Mouse (Mus musculus): ENCODE measurements around the gene Gtf2h3.
"Not testable (repeated sequence)": the region's sequence is repeated elsewhere in the genome, so short reads cannot be mapped to it uniquely, and the experiment has no call there.

Gtf2h3 gene

GRCm38 (mm10) chr5:124575467-124575866, 3.5 kb upstream of the Gtf2h3 start:
- no peak for DNase-seq

- peak in 1 of 2 experiments; percentile 8 for DNase-seq
Observed at GRCm38 (mm10) chr5:124582515-124582914, 3.6 kb downstream of the Gtf2h3 start.

DNA sequence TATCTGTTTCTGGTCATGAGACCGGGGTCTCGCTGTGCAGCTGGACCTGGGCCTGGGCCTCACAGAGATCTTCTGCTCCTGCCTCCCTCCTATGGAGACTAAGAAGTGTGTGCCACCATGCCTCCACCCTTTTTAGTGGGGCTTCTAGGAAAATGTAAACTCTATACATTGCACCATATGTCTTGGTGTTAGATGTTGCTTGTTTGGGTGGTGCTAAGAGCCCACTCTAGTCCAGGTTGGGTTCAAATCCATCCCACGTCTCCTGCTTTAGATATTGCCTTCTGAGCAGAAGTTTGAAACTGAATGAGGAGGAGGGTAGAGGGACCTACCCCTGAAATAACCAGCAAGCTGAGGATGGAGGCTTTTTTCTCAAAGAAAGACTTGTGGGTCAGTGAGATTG, 13.8 kb downstream of the Gtf2h3 start:
- no peak for DNase-seq

DNA sequence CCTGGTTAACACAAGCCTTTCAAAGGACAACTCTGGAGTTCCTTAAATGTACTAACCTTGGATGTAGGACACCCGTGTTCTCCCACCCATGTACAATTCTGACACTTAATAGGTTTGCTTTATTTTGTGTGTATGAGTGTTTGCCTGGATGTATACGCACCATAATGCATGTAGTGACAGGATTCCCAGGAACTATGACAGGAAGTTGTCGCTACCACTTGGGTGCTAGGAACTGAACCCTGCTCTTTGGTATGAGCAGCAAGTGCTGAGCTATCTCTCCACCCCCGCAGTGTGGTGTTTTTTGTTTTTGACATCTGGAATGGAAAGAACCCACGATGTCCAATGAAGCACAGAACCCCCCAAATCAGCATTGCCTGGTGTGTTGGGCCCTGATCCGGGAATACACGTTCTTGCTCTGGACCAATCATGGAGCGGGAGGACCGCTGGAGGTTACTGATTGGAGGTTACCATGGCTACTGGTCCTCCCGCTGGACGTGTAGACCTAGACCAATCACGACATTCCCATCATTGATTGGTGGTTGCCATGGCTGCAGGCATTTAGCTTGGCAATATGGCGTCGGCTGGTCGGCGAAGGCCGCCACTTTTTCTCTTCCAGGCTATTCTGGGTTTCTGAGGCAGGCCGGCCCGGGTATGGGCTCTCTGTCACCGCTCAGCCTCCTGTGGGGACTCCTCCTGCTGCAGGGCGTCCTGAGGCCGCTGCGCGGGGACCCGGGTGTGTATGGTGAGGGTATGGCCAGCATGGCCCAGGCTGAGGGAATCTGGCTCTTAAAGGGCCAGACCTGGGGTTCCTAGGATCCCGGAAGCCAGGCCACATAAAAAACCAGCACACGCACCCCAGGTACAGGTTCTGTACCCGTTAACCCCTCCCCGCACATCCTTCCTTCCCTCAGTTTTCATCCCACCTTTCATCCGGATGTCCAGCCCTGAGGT, 19.6 kb downstream of the Gtf2h3 start:
- peak; percentile 95 to 98 for DNase-seq

GRCm38 (mm10) chr5:124599726-124600125, 20.8 kb downstream of the Gtf2h3 start:
- DNase-seq: not testable (repeated sequence)

DNA sequence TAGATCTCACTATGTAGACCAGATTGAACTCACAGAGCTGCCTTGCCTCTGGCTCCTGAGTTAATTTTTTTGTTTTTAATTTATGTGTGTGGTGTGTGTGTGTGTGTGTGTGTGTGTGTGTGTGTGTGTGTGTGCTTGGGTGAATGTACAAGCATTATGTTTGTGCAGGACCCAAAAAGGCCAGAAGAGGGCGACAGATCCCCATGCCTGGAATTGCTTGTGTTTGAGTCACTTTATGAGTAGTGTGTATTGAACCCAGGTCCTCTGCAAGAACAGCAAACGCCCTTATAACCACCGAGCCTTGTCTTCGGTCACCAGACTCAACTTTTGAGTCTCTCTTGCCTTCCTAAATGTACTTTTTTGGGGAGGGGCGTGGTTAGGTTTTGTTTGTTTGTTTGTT, 23.4 kb downstream of the Gtf2h3 start:
- peak in 1 of 2 experiments; percentile 72 for DNase-seq

DNA sequence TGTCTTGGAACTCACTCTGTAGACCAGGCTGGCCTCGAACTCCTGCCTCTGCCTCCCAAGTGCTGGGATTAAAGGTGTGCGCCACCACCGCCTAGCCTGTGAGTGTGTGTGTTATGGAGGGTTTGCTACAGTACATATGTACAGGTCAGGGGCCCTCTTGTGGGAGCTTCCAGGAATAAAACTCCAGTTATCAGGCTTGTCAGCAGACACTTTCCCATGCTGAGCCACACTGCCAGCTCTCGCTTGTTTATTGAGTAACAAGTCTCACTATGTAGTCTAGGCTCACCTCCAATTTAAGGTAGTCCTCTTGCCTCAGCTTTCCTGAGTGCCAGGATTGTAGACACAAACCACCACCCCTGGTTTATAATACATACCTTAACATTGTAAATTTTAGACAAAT, 25.4 kb downstream of the Gtf2h3 start:
- no peak for DNase-seq

- DNase-seq: no peak
Observed at GRCm38 (mm10) chr5:124605041-124605622, 26.2 kb downstream of the Gtf2h3 start.

GRCm38 (mm10) chr5:124610965-124611364, 32.0 kb downstream of the Gtf2h3 start:
- no peak for DNase-seq

DNA sequence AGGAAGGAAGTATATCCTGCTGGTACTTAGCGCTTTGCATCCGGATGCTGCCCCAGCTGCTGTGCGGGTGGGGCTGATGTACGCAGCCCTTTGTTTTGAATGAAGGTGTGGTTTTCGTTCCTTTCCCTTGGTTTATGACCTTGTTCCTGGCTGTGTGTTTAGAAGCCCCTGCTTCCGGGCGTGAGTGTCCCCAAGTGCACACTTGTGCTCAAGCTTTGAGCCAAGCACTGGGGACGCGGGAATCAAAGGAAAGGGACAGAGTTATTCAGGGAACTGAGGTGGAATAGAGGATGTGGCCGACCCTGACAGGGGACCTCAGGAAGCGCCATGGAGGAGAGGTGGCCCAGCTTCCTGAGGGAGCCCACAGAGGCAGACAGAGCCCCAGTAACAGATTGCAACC, 35.8 kb downstream of the Gtf2h3 start:
- DNase-seq: peak in 1 of 2 experiments; percentile 7

DNA sequence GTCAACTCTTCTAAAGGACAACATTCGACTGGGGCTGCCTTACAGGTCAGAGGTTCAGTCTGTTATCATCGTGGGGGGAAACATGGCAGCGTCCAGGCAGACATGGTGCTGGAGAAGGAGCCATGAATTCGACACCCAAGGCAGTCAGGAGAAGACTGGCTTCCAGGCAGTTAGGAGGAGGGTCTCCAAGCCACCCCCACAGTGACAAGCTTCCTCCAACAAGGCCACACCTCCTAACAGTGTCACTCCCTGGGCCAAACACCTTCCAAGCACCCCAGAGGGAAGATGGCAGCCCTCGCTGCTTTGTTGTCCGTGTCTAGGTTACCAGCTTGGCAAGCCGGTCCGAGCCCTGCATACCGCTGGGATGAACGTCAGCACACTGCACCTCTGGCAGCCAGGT, 39.8 kb downstream of the Gtf2h3 start:
- no peak for DNase-seq

- DNase-seq: no peak
Observed at GRCm38 (mm10) chr5:124621362-124621761, 42.4 kb downstream of the Gtf2h3 start.

DNA sequence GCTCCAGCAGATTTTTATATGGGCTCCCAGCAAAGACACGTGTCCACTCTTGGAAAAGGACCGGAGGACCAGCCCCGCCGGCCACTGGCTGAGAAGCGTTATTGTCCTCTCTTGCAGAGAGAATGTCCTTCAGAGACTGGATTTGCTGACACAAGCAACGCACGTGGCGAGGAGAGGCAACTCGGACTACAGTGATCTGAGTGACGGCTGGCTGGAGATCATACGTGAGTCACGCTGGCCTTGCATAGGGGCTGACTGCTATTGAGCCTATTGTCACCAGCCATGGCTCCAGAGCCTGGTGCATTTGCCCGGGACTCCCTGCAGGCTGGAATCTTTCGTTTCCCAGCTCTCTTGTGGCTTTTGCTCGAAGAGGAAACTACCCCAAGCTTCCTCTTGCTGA, 44.0 kb downstream of the Gtf2h3 start:
- no peak for DNase-seq

GRCm38 (mm10) chr5:124624291-124624690, 45.4 kb downstream of the Gtf2h3 start:
- DNase-seq: no peak

DNA sequence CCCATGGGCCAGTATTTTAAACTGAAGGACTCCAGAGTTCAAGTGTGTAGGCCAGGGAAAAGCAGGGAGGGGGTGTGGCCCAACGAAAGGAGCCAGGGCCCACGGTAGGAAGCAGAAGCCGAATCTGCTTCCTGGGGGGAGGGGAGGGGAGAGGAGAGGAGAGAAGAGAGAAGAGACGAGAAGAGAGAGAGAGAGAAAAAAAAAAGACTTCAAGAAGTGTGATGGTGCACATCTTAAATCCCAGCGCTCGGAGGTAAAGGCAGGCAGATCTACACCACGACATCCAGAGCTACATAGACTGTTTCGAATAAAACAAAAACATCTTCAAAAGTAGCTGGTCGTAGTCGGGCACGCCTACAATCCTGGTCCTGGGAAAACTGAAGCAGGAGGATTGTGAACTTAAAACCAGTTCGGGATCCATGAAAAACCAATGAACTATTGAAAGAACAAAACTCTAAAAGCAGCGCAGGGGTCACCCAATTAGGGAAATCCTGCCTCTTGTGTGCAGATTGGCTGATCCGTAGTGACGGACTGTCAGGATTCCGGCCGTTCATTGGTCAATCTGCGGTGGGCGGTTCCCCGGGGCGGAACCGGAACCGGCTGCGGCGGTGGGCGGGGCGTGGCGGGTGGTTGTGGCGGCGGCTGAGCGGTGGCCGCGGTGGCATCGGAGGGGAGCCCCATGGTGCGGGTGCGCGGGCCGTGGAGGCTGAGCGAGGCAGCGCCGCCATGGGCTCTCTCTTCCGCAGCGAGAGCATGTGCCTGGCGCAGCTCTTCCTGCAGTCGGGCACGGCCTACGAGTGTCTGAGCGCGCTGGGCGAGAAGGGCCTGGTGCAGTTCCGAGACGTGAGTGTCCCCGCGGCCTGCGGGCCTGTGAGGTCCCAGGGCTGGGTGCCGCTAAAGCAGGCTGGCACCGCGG, 49.8 kb downstream of the Gtf2h3 start, which contains the start of gene Atp6v0a2:
Gene Atp6v0a2 (plus strand): TSS at position 129 of the 916 bp plus-strand sequence.
- DNase-seq: peak; percentile 91 to 95

- DNase-seq: peak; percentile 34 to 44
Observed at GRCm38 (mm10) chr5:124629641-124630040, 50.7 kb downstream of the Gtf2h3 start.

DNA sequence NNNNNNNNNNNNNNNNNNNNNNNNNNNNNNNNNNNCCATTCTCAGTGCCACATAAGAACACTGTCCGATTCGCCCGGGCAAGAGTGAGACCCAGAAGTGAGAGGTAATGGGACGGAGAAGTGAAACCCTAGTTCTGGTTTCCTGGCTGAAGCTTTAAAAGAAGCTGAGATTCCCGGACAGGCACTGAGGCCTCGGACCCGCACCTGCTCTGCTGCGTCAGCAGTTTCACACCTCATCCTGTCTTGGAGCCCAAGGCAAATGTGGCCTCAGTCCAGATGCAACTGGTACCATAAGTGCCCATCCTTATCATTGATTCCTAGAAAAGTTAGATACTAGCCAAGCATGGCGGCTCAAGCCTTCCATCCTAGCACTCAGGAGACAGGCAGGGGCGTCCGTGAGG, 52.7 kb downstream of the Gtf2h3 start:
- DNase-seq: no peak

- DNase-seq: no peak
Observed at GRCm38 (mm10) chr5:124632461-124632860, 53.5 kb downstream of the Gtf2h3 start.

DNA sequence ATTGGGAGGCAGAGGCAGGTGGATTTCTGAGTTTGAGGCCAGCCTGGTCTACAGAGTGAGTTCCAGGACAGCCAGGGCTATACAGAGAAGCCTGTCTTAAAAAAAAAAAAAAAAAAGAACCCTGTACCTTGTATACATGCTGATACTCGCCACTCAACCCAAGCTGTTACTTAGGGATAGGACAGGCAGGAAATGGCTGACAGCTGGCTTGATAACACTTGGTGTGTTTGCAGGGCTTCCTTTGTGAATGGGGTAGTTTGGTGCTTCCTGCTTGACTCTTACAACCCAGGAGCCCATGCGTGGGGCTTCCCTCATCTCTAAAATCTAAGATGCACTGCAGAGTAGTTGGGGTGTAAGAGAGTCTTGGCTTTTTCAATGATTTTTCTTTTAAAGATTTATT, 54.5 kb downstream of the Gtf2h3 start:
- DNase-seq: no peak

- DNase-seq: peak in 1 of 2 experiments; percentile 65
Observed at GRCm38 (mm10) chr5:124635068-124635467, 56.1 kb downstream of the Gtf2h3 start.

- DNase-seq: no peak
Observed at GRCm38 (mm10) chr5:124636139-124636538, 57.2 kb downstream of the Gtf2h3 start.

DNA sequence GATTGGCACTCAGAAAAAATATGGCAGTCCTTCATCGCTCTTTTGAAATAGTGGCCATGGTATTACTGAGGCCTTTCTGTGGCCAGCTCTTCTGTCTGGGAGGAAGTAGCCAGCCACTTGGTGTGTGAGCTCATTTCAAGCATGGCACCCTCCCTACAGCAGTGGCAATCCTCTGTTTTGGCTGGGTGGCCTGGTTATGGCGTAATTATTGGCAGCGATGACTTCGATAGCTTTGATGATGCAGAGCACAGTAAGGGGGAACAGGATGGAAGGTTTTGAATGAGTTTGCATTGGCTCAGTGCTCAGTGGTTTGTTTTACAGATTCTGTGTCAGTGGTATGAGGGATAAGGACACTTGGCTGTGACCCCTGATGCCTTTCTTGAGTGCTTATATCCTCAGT, 57.8 kb downstream of the Gtf2h3 start:
- DNase-seq: no peak

DNA sequence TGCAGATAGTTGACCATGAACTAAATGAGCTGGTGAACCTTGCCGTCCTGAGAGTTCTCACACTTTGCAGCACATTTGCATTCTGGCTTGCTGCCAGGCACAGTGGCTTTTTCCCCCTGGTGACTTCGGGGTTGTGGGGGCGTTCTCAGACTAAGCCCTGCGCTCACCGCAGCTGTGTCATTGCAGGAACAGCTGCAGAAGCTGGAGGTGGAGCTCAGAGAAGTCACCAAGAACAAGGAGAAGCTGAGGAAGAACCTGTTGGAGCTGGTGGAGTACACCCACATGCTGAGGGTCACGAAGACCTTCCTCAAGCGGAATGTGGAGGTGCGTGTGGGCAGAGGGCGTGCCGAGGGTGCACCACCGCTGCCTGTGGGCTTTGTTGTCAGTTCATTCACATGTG, 58.4 kb downstream of the Gtf2h3 start:
- no peak for DNase-seq
